Mouse (Mus musculus): ENCODE results near the gene Taok3.

The Taok3 gene

GRCm38 (mm10) chr5:117185673-117186072 is 65.7 kb downstream of the Taok3 start:
- no peak for DNase-seq

- DNase-seq, result peak; percentile 78
These were observed 72.1 kb downstream of the Taok3 start for GRCm38 (mm10) chr5:117192061-117192460.

DNA sequence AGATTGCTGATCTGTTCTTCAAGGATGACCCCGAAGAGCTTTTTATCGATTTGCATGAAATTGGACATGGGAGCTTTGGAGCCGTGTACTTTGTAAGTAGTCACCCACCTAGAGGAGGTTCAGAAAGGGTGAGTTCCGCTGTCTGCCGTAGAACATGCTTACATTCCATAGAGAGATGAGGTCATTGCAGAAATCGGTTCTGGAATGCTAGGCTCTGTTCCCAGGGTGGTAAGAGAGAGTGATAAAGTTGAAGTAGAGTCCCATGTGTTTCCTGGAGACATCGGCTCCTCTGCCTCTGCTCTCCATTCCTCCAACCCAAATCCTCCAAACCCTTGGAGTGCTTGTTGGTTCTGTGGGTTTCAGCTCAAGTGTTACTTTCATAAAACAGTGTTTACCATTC is 73.8 kb downstream of the Taok3 start:
- DNase-seq, result no peak

DNA sequence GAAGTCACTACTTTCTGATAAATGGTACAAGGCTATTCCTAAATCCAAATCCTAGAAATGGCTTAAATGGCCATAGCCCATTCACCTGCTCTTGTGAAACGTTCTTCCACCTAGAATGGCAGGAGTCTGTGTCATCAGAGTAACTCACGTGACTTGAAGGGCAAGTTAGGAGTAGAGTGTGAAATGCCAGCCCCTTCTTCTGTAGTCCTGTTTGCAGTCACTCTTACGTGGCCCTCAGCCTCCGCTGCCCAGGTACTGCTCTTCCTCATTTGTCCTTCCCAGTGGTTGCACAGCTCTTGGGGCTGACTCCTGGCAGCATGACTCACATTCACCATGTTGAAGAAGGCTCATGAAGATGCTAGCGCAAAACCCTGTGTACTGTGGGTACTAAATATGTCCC is 74.7 kb downstream of the Taok3 start:
- no peak for DNase-seq

DNA sequence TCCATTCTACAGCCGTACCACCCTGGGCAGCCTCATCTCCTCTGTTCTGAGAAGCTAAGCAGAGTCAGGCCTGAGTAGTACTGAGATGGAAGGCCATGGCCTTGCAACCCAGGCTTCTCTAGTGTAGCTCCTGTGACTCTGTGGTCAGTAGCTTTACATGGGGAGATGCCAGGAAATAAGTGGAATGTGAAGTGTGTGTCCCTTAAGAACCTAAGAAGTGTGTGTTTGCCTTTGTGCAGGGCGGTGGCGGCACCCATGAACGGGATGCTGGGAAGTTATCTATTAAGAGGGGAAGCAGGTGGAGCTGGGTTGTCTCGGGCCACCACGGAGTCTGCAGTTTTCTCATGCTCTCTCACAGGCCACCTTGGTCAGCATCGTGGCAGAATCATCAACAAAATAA is 76.6 kb downstream of the Taok3 start:
- no peak for DNase-seq

DNA sequence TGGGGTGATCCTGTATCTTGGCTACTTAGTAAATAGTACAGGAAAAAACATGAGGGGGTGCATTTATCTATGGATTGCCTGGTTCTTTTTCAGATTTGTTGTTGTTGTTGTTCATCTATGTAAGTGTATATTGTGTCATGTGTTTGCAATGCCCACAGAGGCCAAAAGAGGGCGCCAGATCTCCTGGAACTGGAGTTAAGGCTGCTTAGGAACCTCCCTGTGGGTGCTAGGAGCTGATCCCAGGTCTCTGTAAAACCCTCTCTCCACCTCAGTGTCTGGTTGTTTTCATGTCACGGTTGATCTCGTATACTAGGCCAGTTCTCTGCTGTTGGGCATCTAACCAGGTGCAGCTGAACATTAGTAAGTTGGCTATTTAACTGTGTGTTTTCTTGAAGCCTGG is 78.5 kb downstream of the Taok3 start:
- no peak for DNase-seq

DNA sequence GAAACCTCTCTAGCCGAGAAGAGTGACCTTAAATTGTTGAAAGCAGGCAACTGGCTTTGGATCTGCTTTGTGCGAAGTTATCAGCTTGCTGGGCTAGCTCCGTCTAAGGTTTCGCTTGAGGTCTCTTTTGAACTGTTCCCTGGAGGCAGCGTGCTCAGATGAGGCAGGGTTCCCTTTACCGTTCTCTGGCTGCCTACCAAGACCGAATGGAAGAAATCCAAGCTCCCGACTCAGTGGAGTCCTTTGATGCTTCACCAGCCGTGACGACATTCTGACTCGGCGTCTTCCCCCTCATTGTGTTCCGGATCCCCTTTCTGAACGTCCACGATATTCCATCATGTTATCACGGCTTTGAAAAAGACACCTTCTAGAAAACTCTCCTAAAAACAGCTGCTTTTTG is 87.4 kb downstream of the Taok3 start:
- DNase-seq, result no peak

GRCm38 (mm10) chr5:117214016-117214415 is 94.1 kb downstream of the Taok3 start:
- no peak for DNase-seq

GRCm38 (mm10) chr5:117231059-117231458 is 111.1 kb downstream of the Taok3 start:
- no peak for DNase-seq

DNA sequence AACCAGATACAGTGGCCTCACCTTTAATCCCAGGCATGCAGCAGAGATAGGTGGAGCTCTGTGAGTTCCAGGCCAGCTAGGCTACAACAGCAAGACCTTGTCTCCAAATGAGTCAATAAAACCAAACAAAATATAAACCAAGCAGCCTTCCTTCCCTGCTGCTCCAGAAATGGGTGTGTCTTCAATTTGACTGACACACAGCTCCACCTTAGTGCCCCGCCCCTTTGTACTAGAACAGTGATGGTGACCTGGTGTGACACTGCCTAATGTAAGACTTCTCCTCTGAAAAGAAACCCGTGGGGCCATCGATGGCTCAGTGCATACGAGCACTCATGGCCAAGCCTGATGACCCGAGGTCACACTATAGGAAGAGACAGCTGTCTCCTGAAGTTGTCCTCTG is 116.6 kb downstream of the Taok3 start:
- no peak for DNase-seq

- no peak for DNase-seq
These were observed 119.2 kb downstream of the Taok3 start for GRCm38 (mm10) chr5:117239106-117239505.

GRCm38 (mm10) chr5:117240321-117240731 is 120.4 kb downstream of the Taok3 start:
- no peak for DNase-seq

GRCm38 (mm10) chr5:117240761-117241322 is 120.9 kb downstream of the Taok3 start:
- peak; percentile 70 for DNase-seq

DNA sequence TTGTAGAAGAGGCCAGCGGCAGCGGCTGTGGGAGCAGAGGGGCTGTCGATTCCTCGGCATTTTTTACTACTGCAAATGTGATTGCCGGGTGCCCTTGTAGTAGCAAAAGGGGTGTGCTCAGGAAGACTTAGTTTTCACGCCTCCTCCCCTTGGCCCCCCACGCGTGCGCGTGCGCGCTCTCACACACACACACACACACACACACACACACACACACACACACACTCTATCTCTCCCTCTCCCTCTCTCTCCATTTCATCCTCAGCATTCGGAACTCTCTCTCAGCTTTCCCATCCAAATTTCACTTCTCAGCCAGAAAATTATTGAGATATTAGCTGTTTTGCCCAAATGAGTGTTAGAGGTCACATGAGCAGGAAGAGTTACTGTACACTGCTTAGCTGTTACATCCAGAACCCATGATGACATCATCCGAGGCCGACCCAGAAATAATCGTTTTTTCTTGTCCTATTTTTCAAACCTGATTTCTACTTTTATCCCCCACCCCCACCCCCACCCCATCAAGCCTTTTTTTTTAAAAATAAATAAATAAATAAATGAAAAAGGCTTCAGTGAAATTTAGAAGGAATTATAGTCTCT is 122.1 kb downstream of the Taok3 start:
- peak; percentile 81 for DNase-seq

DNA sequence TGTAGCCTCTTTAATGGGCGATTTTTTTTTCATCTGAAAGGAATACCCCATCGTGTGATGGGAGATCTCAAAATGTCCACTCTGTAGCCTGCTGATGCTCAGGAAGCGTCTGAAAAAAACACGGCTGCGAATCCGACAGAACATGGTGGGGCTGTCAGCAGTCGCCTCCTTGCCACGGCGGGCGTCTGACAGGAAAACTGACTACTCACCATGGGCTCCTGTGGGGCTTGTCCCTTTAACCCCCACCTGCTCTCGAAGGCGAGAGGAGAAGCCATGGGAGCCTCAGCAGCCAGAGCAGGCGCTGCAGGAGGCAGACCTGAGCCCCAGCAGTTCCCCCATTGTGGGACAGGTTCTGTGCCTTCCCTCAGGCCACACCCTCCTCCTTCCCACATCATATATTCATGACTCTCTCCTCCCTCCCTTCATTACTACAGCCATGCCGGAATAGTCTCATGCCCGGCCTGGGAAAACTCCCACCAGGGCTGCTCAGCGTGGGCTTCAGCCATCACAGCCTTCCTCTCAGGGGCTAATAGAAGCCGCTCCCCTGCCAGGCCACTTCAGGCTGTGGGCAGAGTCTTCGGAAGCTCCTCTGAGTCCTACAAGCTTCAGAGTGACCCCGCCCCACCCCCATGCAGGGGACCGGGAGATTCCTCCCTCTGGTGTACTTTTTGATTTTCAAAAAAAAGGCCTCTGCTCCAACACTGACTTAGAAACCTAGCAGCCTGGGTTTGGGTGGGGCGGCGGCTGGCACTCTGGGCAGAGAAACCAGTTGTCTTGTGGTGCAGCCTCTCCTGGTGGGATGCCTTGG is 122.9 kb downstream of the Taok3 start:
- peak; percentile 62 for DNase-seq

DNA sequence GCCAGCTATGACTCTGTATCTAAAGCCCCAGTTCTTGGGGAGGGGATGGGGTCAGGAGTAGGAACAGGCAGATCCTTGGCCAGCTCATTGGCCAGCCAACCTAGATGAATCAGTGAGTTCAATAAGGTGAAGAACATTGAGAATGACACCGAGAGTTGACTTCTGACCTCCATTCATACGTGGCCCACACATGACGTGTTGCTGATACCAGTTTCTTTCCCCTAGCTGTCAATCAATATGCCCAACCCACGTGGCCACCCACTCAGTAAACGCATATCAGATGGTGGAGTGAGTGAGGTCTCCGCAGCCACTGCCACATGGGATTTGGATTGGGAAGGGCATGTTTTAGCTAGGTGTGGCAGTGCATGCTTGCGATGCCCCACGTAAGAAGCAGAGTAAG is 125.2 kb downstream of the Taok3 start:
- DNase-seq, result no peak

DNA sequence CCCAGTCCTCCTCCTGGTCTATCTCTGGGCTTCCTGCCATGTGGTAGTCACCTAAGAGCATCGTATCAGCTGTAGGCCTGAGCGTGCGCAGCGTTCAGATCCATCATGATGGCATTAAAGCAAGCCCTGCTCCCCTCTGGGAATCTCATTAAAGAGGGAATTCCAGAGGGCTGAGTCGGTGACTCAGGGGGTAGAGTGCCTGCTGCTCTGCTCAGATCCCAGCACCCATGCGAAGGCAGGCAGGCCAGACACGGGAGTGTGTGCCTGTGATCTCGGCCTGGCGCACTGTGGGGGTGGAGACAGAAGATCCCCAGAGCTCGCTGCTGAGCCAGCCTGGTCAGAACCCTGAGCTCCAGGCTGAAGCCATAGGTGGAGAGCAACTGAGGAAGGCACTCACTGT is 128.4 kb downstream of the Taok3 start:
- DNase-seq, result no peak

- DNase-seq, result no peak
These were observed 130.9 kb downstream of the Taok3 start for GRCm38 (mm10) chr5:117250796-117251195.

GRCm38 (mm10) chr5:117251763-117252162 is 131.8 kb downstream of the Taok3 start:
- DNase-seq, result no peak

DNA sequence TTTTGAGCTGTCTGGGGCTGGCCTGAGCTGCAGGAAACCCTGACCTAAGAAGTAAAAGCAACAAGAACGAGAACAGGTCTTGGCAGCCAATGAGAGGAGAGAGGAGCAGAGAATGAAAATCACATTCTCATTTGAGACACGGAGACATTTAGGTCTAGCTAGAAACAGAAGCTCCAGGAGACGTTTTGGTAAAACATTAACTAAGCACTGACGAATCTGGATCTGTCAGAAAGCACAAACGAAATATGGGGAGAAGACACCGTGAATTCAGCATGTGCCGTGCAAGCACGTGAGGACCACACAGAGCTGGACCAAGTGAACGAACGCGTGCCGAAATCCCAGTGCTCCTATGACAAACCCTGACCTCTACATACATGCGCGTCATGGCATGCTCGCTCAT is 138.3 kb downstream of the Taok3 start:
- no peak for DNase-seq

GRCm38 (mm10) chr5:117263566-117263965 is 143.6 kb downstream of the Taok3 start:
- no peak for DNase-seq

DNA sequence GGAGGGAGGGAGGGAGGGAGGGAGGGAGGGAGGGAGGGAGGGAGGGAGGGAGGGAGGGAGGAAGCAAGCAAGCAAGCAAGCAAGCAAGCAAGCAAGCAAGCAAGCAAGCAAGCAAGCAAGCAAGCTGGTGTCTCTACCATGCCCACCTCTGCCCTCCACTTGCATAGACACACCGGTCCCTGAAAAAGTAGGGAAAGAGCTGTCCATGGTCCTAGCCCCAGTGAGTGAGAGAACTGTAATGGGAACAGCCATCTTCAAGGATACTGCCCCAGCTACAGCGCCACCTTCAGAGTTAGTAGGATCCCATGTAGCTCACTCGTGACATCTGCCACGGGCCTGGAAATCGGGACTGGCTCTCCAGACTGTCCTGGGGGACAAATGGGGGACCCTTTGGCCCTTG is 144.8 kb downstream of the Taok3 start:
- DNase-seq, result no peak

- no peak for DNase-seq
These were observed 148.0 kb downstream of the Taok3 start for GRCm38 (mm10) chr5:117267913-117268312.

- no peak for DNase-seq
These were observed 148.8 kb downstream of the Taok3 start for GRCm38 (mm10) chr5:117268749-117269148.

All from cerebellum, adult 9-10 months (tissue).